Mouse (Mus musculus) neutrophil, adult 59 days (primary cell): ENCODE results near the gene Txndc17. TPM values are rescaled to one million over a fixed set of nuclear protein-coding genes. Genes with fewer than 3 reads are reported as not detected.

Experiments
- total RNA-seq, 2 experiments: library from RNA; stranded (reverse); gene quantifications; 1 replicate in 1 of 2; 2 replicates in 1 of 2; pipeline ENCODE4 v1.2.4; 2023

The Txndc17 gene
- 10 to 100 TPM; 47.9 to 49.6 TPM for total RNA-seq

GRCm38 (mm10) chr11:72207204-72207833 lies at the start of gene Txndc17, which contains the start of gene 4933427D14Rik:
Gene Txndc17 (plus strand): TSS chr11:72207547.
Gene 4933427D14Rik (minus strand): TSS chr11:72207459.

GRCm38 (mm10) chr11:72206341-72207203 lies 775 bp upstream of the Txndc17 start, which contains the start of gene Gm43951:
Gene Gm43951 (minus strand): TSS chr11:72206840.

GRCm38 (mm10) chr11:72215410-72215797 lies 8.1 kb downstream of the Txndc17 start, which contains the start of gene Med31:
Gene Med31 (minus strand): TSS chr11:72215592.

Other genes starting within 250 kb of the Txndc17 start
- gene Aipl1, start 170.0 kb upstream of the Txndc17 start, total RNA-seq: under 1 TPM; 0.31 to 0.49 TPM
- 10 to 100 TPM; 22.1 to 26.5 TPM for gene Pimreg, start 165.5 kb upstream of the Txndc17 start, total RNA-seq
- not detected for gene Pitpnm3, start 71.8 kb upstream of the Txndc17 start, total RNA-seq
- under 1 TPM; 0.53 to 0.62 TPM for gene Gm43951, start 707 bp upstream of the Txndc17 start, total RNA-seq
- 10 to 100 TPM in 1 of 2 experiments, 1 to 10 TPM in 1; 8.8 to 10.5 TPM for gene 4933427D14Rik, start 88 bp upstream of the Txndc17 start, total RNA-seq
- gene Med31, start 8.0 kb downstream of the Txndc17 start, total RNA-seq: 10 to 100 TPM; 27.1 to 28.2 TPM
- 1 to 10 TPM; 1.4 to 1.6 TPM for gene Slc13a5, start 59.7 kb downstream of the Txndc17 start, total RNA-seq
- 10 to 100 TPM; 12.2 to 15.3 TPM for gene Xaf1, start 94.1 kb downstream of the Txndc17 start, total RNA-seq
- gene Fbxo39, start 106.9 kb downstream of the Txndc17 start, total RNA-seq: not detected
- not detected for gene Tekt1, start 154.9 kb downstream of the Txndc17 start, total RNA-seq
- gene Smtnl2, start 204.2 kb downstream of the Txndc17 start, total RNA-seq: under 1 TPM; 0.33 to 0.37 TPM
- gene Ggt6, start 228.0 kb downstream of the Txndc17 start, total RNA-seq: not detected
- 10 to 100 TPM; 34.2 to 42.5 TPM for gene Mybbp1a, start 233.8 kb downstream of the Txndc17 start, total RNA-seq